Mouse (Mus musculus): Measurements from ENCODE around the gene Plcg2. TPM values are rescaled to one million over a fixed set of nuclear protein-coding genes. Genes with fewer than 3 reads are reported as not detected.

Plcg2 gene
- polyA plus RNA-seq, 1 experiment from 2014 or later, result 1.3 TPM

DNA sequence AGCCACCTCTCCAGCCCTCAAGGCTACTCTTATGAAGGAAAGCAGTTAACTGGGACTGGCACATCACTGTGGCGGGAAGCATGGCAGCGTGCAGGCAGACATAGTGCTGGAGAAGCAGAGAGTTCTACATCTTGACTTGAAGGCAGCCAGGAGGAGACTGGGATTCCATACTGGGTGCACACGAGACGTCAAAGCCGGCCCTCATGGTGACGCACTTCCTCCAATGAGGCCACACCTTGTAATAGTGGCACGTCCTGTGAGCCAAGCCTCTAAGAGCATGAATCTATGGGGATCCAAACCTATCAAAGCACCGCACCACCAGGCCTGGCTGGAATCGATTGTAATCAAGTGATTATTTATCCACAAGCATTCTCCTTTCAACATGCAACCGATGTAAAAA, 30.6 kb upstream of the Plcg2 start:
- no peak for ATAC-seq
- Histone ChIP-seq H3K9me3 (ENCODE audit: control insufficient read depth, low read length) (no peaks in the 10 kb centered on the region; the same call in 1 of the 2 replicates), H3K4me3 (ENCODE audit: low read length) (no peak overlapping the region), H3K4me1 (ENCODE audit: control insufficient read depth, insufficient read depth, low read depth, low read length) (peaks cover 14% of the 10 kb centered on the region), H3K4me2 (ENCODE audit: low read length) (no peak overlapping the region), H3K27ac (ENCODE audit: low read depth, low read length) (no peak overlapping the region), H3K9ac (ENCODE audit: low read depth, low read length) (no peak overlapping the region), H3K27me3 (replicated peaks; ENCODE audit: control insufficient read depth, insufficient read depth, low read length) (no peaks in the 10 kb centered on the region), H3K36me3 (ENCODE audit: control insufficient read depth, insufficient read depth, low read length) (no peaks in the 10 kb centered on the region)
- WGBS, result 90% methylated on average over 10 of the region's 10 CpGs

DNA sequence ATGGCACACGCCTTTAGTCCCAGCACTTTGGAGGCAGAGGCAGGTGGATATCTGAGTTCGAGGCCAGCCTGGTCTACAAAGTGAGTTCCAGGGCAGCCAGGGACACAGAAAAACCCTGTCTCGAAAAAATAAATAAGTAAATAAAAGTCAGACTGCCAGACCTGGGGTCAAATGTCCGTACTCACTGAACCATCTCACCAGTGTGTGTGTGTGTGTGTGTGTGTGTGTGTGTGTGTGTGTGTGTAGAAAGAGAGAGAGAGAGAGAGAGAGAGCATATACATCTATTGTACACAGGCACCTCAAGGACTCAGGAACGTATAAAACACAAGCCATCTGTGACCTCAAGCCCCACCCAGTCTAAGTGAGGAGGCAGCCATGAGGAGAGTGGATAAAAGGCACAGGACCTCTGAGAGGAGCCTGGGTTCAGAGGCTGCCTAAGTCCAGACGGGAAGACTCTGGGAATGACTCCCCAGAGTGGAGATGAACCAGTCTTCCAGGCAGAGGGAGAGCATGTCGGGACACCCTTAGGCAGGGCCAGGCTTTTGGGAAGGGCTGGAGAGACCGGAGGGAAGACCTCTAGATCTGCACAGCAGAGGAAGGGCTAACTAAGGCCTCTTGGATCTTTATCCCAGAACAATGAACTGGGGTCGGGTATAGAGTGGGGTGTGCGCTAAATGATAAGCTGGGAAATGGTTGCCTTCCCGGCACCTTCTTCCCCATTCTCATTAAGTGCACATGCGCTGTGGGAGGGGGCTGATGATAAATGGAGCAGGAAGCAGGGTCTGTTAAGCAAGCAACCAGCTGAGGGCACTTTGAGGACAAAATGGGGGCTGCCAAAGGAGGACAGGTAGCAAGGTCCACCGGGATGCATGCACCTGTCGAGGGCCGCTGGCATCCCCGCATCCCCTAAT, 28.4 kb upstream of the Plcg2 start:
- Histone ChIP-seq H3K4me1 (ENCODE audit: control insufficient read depth, insufficient read depth, low read depth, low read length) (peaks cover 14% of the 10 kb centered on the region), H3K4me2 (ENCODE audit: low read length) (peak overlapping the region; percentile 48), H3K9me3 (ENCODE audit: control insufficient read depth, low read length) (no peaks in the 10 kb centered on the region), H3K27me3 (replicated peaks; ENCODE audit: control insufficient read depth, insufficient read depth, low read length) (no peaks in the 10 kb centered on the region), H3K36me3 (ENCODE audit: control insufficient read depth, insufficient read depth, low read length) (no peaks in the 10 kb centered on the region), H3K4me3 (ENCODE audit: low read length) (0 out of 2 replicates have a peak overlapping the region, but pooled peaks have one; percentile 13), H3K27ac (ENCODE audit: low read depth, low read length) (peak overlapping the region; percentile 79), H3K9ac (ENCODE audit: low read depth, low read length) (peak overlapping the region; percentile 35)
- ATAC-seq, result peak; percentile 70
- WGBS, result 25% methylated on average over 16 of the region's 16 CpGs

DNA sequence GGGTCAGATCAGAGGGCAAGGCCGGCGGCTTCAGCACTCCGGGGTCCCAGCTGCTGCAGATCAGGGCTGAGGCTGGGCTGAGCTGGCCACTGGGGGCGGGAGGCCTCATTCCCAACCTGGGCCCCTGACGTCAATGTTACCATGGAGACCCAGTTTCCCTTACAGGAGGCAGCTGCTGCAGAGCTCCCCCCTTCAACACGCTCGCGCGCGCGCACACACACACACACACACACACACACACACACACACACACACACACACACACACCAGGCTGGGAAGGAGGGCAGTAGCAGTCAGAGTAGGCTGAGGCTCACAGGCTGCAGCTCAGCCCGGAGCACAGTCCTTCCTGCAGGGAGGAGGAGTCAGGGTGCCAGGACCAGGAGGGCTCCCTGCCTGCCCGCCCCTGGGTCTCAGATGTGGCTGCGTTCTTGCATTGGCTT, 27.7 kb upstream of the Plcg2 start:
- Histone ChIP-seq H3K36me3 (ENCODE audit: control insufficient read depth, insufficient read depth, low read length) (no peaks in the 10 kb centered on the region), H3K4me1 (ENCODE audit: control insufficient read depth, insufficient read depth, low read depth, low read length) (peaks cover 14% of the 10 kb centered on the region), H3K27ac (ENCODE audit: low read depth, low read length) (peak overlapping the region; percentile 85), H3K9ac (ENCODE audit: low read depth, low read length) (peak overlapping the region; percentile 52), H3K4me2 (ENCODE audit: low read length) (peak overlapping the region; percentile 48), H3K9me3 (ENCODE audit: control insufficient read depth, low read length) (no peaks in the 10 kb centered on the region), H3K4me3 (ENCODE audit: low read length) (peak overlapping the region; percentile 26), H3K27me3 (replicated peaks; ENCODE audit: control insufficient read depth, insufficient read depth, low read length) (no peaks in the 10 kb centered on the region)
- ATAC-seq, result peak; percentile 95
- WGBS, result 0% methylated on average over 9 of the region's 14 CpGs

DNA sequence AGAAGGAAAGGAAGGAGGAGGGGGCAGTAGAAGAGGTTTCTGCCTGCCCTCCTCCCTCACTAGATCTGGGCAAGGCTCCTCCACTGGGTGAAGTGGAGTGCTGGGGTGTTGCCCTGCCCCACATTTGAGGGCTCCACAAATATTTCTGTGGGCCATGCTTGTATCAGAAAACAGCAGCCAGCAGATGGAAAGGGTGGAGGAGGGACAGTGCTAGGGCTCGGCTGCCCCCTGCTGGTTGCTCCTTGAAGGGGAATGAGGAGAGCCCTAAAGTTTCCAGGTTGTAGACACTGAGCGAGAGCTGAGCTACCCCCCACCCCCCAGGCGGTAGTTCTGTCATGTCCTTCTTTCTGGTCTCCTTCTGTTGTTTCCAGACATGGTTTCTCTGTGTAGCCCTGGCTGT, 26.9 kb upstream of the Plcg2 start:
- Histone ChIP-seq H3K36me3 (ENCODE audit: control insufficient read depth, insufficient read depth, low read length) (no peaks in the 10 kb centered on the region), H3K27me3 (replicated peaks; ENCODE audit: control insufficient read depth, insufficient read depth, low read length) (no peaks in the 10 kb centered on the region), H3K9me3 (ENCODE audit: control insufficient read depth, low read length) (no peaks in the 10 kb centered on the region), H3K27ac (ENCODE audit: low read depth, low read length) (peak overlapping the region; percentile 85), H3K4me2 (ENCODE audit: low read length) (no peak overlapping the region), H3K9ac (ENCODE audit: low read depth, low read length) (no peak overlapping the region), H3K4me1 (ENCODE audit: control insufficient read depth, insufficient read depth, low read depth, low read length) (peaks cover 14% of the 10 kb centered on the region), H3K4me3 (ENCODE audit: low read length) (no peak overlapping the region)
- no peak for ATAC-seq
- 27% methylated on average over 3 of the region's 3 CpGs for WGBS

DNA sequence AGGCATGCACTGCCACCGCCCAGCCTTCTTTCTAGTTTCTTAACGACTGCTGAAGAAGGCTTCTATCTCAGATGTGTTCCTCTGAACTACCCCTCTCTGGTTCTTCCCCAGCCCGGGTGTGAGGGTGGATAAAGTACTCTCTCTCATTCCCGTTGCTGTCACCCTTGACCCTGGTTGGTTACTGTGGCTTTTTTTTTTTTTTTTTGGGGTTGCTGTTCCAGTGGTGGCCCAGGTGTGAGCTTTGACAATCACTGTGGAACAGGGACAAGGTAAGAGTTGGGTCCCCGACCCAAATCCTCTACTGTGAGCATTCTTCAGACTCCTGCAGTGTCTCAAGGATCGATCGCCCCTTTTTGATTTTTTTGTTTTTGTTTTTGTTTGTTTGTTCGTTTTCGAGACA, 26.4 kb upstream of the Plcg2 start:
- Histone ChIP-seq H3K27ac (ENCODE audit: low read depth, low read length) (no peak overlapping the region), H3K36me3 (ENCODE audit: control insufficient read depth, insufficient read depth, low read length) (no peaks in the 10 kb centered on the region), H3K4me3 (ENCODE audit: low read length) (no peak overlapping the region), H3K4me1 (ENCODE audit: control insufficient read depth, insufficient read depth, low read depth, low read length) (peaks cover 14% of the 10 kb centered on the region), H3K4me2 (ENCODE audit: low read length) (no peak overlapping the region), H3K9me3 (ENCODE audit: control insufficient read depth, low read length) (no peaks in the 10 kb centered on the region), H3K9ac (ENCODE audit: low read depth, low read length) (no peak overlapping the region), H3K27me3 (replicated peaks; ENCODE audit: control insufficient read depth, insufficient read depth, low read length) (no peaks in the 10 kb centered on the region)
- no peak for ATAC-seq
- 81% methylated on average over 9 of the region's 9 CpGs for WGBS

DNA sequence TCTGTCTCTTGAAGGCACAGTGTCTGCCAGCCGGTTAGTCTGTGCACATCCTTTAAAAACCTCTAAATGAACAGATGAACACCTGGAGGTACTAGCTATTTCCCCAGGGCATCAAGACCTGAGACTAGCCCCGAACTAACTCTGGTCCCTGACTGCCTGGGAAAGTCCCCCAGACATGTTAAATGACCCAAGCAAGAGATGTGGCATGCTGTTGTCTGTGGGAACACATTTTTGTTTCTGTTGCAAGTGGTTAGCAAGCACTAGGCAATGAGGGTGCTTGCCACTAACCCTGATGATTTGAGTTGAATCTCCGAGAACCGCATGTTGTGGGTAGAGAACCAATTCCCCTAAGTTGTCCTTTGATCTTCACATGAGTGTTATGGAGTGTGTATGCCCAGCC, 25.8 kb upstream of the Plcg2 start:
- WGBS, result 86% methylated on average over 4 of the region's 4 CpGs
- H3K27ac ChIP-seq (ENCODE audit: low read depth, low read length), result no peak overlapping the region
- H3K4me2 ChIP-seq (ENCODE audit: low read length), result no peak overlapping the region
- H3K27me3 ChIP-seq (replicated peaks; ENCODE audit: control insufficient read depth, insufficient read depth, low read length), result no peaks in the 10 kb centered on the region
- no peaks in the 10 kb centered on the region for H3K9me3 ChIP-seq (ENCODE audit: control insufficient read depth, low read length)
- H3K4me1 ChIP-seq (ENCODE audit: control insufficient read depth, insufficient read depth, low read depth, low read length), result peaks cover 14% of the 10 kb centered on the region
- no peak overlapping the region for H3K9ac ChIP-seq (ENCODE audit: low read depth, low read length)
- H3K36me3 ChIP-seq (ENCODE audit: control insufficient read depth, insufficient read depth, low read length), result no peaks in the 10 kb centered on the region
- H3K4me3 ChIP-seq (ENCODE audit: low read length), result no peak overlapping the region
- ATAC-seq, result no peak

DNA sequence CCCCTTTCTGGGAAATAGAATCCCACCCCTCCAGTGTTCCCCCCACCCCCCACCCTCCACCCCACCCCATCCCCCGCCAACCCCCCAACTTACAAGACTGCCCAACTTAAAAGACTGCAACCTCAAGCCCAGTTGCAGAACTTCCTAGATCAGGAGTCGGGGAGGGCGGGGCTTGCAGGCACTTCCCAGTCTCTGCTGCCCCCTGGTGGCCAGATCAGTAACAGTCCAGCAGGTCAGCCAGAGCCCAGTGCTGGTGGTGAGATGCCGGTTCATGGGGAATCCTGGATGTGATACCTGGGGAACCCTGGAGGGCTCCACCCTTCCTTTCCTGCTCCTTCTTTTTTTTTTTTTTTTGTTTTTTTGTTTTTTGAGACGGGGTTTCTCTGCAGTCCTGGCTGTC, 23.1 kb upstream of the Plcg2 start:
- Histone ChIP-seq H3K36me3 (ENCODE audit: control insufficient read depth, insufficient read depth, low read length) (no peaks in the 10 kb centered on the region), H3K4me1 (ENCODE audit: control insufficient read depth, insufficient read depth, low read depth, low read length) (peaks cover 10% of the 10 kb centered on the region), H3K27ac (ENCODE audit: low read depth, low read length) (no peak overlapping the region), H3K4me2 (ENCODE audit: low read length) (no peak overlapping the region), H3K4me3 (ENCODE audit: low read length) (no peak overlapping the region), H3K27me3 (replicated peaks; ENCODE audit: control insufficient read depth, insufficient read depth, low read length) (no peaks in the 10 kb centered on the region), H3K9me3 (ENCODE audit: control insufficient read depth, low read length) (no peaks in the 10 kb centered on the region), H3K9ac (ENCODE audit: low read depth, low read length) (no peak overlapping the region)
- under 1% methylated on average over 5 of the region's 5 CpGs for WGBS
- ATAC-seq, result peak; percentile 19; the same call in 1 of the 2 replicates

DNA sequence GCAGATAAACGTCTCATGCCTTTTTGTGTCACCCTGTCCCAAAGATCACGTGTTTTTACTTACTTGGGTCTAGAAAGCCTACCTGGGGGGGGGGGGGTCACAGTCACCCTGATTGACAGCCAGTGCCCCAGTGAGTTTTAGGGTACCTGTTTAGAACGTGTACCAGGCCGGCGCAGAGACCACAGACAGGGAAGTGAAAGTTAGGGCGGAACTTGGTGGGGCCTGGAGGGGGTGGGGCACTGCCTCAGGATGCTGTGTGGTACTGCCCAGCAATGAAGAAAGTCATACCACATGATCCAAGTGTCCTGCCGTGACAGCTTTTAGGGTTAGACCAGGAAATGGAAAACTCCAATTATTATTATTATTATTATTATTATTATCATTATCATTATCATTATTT, 22.3 kb upstream of the Plcg2 start:
- Histone ChIP-seq H3K4me2 (ENCODE audit: low read length) (no peak overlapping the region), H3K27me3 (replicated peaks; ENCODE audit: control insufficient read depth, insufficient read depth, low read length) (no peaks in the 10 kb centered on the region), H3K9ac (ENCODE audit: low read depth, low read length) (no peak overlapping the region), H3K4me3 (ENCODE audit: low read length) (no peak overlapping the region), H3K9me3 (ENCODE audit: control insufficient read depth, low read length) (no peaks in the 10 kb centered on the region; the same call in 1 of the 2 replicates), H3K4me1 (ENCODE audit: control insufficient read depth, insufficient read depth, low read depth, low read length) (peaks cover 3% of the 10 kb centered on the region), H3K27ac (ENCODE audit: low read depth, low read length) (no peak overlapping the region), H3K36me3 (ENCODE audit: control insufficient read depth, insufficient read depth, low read length) (no peaks in the 10 kb centered on the region)
- no peak for ATAC-seq
- 85% methylated on average over 7 of the region's 7 CpGs for WGBS

DNA sequence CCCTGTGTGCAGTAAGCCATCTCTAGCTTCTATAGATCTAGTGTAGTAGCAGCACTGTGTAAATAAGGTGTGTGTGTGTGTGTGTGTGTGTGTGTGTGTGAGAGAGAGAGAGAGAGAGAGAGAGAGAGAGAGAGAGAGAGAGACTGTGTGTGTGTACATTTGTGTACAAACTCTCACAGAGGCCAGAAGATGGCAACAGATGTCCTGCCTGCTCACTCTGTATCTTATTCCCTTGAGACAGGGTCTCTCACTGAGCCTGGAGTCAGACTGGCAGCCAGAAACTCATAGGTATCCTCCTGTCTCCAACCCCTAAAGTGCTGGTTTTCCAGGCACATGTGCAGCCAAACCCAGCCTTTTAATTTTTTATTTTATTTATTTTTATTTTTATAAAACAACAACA, 20.0 kb upstream of the Plcg2 start:
- H3K9ac ChIP-seq (ENCODE audit: low read depth, low read length), result no peak overlapping the region
- no peak overlapping the region for H3K27ac ChIP-seq (ENCODE audit: low read depth, low read length)

More for the DNA sequence above, 20.0 kb upstream of the Plcg2 start:
- ATAC-seq, result no peak
- Histone ChIP-seq H3K4me2 (ENCODE audit: low read length) (no peak overlapping the region), H3K4me3 (ENCODE audit: low read length) (no peak overlapping the region), H3K4me1 (ENCODE audit: control insufficient read depth, insufficient read depth, low read depth, low read length) (no peaks in the 10 kb centered on the region), H3K36me3 (ENCODE audit: control insufficient read depth, insufficient read depth, low read length) (no peaks in the 10 kb centered on the region), H3K27me3 (replicated peaks; ENCODE audit: control insufficient read depth, insufficient read depth, low read length) (no peaks in the 10 kb centered on the region), H3K9me3 (ENCODE audit: control insufficient read depth, low read length) (no peaks in the 10 kb centered on the region; the same call in 1 of the 2 replicates)

Measured in hindbrain, embryonic 16.5 days (tissue).